Mouse (Mus musculus) gastrocnemius, adult 2 months (tissue): ENCODE data around the gene B4galt1. TPM values are rescaled to one million over a fixed set of nuclear protein-coding genes. Genes with fewer than 3 reads are reported as not detected.

Experiments used
- DNase-seq: peaks from one replicate; pipeline ENCODE4 v3.0.0; 2022
- H3K27ac ChIP-seq: fragments of 200-600 bp; 2 replicates; pipeline ENCODE4 v1.8.1; 2022; ENCODE audit warnings: mild to moderate bottlenecking
- H3K4me3 ChIP-seq: fragments of 200-600 bp; 2 replicates; pipeline ENCODE4 v1.8.1; 2022; ENCODE audit warnings: mild to moderate bottlenecking, moderate library complexity
- CTCF ChIP-seq: fragments of 200-600 bp; IDR thresholded peaks from 2 replicates; pipeline ENCODE4 v1.8.1; 2022; ENCODE audit warnings: antibody characterized with exemption, mild to moderate bottlenecking, moderate library complexity
- intact Hi-C: fragments of 180-260 bp; cut with DNase I; formaldehyde crosslinking; loops from one replicate; pipeline ENCODE4 v1.15.1; 2025
- total RNA-seq, 2 experiments: library from RNA; stranded (reverse); gene quantifications; 2 replicates each; pipeline ENCODE4 v1.2.3; 2021

The B4galt1 gene
- total RNA-seq, 2 experiments from 2014 or later = 30.5 to 42.2 TPM

DNA sequence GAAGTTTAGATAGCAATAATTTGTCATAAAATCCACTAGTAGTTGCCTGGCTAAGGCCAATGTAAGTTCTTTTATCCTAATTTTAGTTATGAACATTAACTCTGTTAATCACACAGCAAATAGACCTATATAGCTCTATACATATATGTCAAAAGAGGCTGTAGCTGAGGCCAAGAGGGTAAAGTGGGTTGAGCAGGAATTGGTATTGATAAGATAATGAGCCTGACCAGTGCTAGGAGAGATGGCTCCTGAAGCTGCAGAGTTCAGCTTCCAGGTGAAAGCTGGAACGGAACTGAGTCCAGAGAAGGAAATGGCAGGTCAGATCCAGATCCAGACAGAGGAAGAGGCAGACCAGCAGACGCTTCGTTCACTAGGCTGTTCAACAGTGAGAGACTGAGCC is 9.5 kb upstream of the B4galt1 start:
- no peak for TF ChIP-seq CTCF
- DNase-seq = no peak
- intact Hi-C loops = no loop called here

GRCm38 (mm10) chr4:40861131-40861530 is 7.3 kb upstream of the B4galt1 start:
- H3K27ac ChIP-seq = no peak overlapping the region
- no peak for TF ChIP-seq CTCF
- H3K4me3 ChIP-seq = no peak overlapping the region
- no peak for DNase-seq
- intact Hi-C loops = no loop called here

More for the DNA sequence above, 9.5 kb upstream of the B4galt1 start:
- Histone ChIP-seq H3K4me3 (no peak overlapping the region), H3K27ac (no peak overlapping the region)

- no peak for TF ChIP-seq CTCF
- Histone ChIP-seq H3K27ac (no peak overlapping the region), H3K4me3 (no peak overlapping the region)
- intact Hi-C loops = no loop called here
- no peak for DNase-seq
Measured at GRCm38 (mm10) chr4:40857824-40858346, 4.1 kb upstream of the B4galt1 start.

DNA sequence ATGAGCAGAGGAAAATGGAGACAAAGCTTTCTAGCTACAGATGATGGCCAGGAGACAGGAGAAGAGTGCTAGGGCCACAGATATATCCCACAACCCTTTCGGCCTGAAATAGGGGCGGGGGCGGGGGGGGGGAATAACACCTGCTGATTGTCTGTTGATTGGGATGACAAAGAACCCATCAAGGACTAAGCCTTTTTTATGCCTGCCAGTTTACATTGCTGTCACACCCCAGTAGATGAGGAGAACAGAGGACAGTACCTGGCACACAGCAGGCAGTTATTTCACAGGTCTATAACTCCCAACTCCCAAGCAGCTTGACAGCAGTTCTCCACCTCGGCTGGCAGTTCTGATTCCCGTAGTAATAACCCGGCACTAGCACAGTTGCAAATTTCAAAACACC is 2.8 kb upstream of the B4galt1 start:
- Histone ChIP-seq H3K4me3 (no peak overlapping the region), H3K27ac (no peak overlapping the region)
- no peak for DNase-seq
- intact Hi-C loops = no loop called here
- no peak for TF ChIP-seq CTCF

DNA sequence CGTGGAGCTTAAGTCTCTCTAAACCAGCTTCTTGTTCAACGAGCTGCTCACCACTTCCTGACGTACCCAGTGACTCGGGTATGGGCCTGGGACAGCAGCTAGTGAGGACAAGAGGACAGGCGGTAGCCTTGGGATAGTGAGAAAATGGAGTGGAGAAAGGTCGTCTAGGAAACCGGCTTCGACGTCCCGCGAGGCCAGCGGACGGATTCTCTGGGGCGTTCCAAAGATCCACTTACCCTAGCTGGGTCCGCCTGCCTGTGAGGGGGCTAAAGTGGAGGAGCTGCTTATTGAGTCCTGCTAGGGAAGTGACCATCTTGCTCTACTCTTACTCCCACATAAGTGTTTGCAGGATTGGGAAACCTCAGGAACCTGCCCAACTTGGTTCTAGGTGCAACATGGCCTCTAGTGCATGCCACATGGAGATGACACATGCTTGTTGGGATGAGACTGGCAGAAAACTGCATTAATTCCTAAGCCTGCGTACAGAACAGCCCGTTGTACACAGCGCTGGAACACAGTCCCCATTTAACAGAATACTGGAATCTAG is 655 bp upstream of the B4galt1 start:
- H3K27ac ChIP-seq = peak overlapping the region; percentile 99
- H3K4me3 ChIP-seq = peak overlapping the region; percentile 83
- no peak for DNase-seq
- no peak for TF ChIP-seq CTCF
- intact Hi-C loops = loop anchor here (1.0 to 5.0 kb wide), 4 partner anchors 18 to 93 kb away; partner anchors contain the start of genes Bag1 and Chmp5

DNA sequence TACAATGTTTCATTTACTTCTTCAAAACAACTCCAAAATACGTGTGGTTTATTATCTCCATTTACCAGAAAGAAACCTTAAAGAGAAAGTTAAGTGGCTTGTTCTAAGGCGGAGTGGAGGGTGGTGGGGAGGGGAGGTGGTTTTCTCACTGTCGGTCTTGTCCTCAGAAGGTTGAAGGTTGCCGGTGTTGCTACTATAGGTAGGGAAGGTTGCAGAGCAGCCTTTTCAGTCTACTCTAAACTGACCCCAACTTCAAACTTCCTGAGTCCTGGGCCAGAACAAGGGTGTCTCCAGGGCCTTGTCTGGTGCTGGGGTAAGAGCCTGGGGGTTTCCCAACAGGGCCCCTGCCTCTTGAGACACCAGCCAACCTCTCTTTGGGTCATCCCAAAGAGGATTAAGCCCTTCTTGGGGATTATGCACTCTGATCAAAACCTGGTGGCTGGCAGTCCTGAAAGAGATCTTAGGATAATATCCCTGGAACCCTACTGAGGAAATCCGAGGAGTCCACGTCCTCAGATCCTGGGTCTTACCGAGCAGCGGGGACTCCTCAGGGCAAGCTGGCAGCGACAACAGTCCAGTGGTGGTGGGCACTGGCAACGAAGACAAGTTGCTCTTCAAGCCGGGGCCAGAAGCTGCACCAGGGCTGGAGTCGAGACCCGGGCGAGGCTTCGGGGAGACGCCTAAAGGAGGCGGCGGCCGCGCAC is 792 bp downstream of the B4galt1 start:
- Histone ChIP-seq H3K4me3 (peak overlapping the region; percentile 83), H3K27ac (peak overlapping the region; percentile 99)
- no peak for DNase-seq
- no peak for TF ChIP-seq CTCF
- intact Hi-C loops = loop anchor here (5.0 kb wide), 1 partner anchor 94 kb away; the partner anchor contains the start of genes Bag1 and Chmp5

DNA sequence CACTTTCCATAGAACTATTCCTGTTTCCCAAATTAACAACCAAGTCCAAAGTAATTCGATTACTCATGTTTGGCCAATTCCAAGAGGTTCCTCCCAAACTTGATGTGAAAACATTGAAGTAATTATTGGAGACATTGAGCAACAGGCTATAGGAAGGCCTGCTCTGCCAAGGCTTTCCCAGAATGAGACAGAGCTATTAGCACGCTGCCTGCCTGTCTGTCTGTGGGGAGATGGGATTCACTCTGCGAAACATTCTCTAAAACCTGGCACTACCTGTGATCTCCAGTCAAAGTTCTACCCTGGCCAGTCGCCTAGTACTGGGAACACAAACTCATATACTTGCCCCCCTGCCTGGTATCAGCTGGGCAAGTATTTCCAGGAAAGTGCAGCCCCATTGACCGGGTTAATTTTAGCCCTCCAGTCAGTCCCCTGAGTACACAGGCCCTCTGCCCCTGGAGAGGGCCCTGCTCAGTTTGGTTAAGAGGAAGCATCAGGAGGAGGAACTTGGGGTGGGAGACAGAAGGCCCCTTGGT is 1.5 kb downstream of the B4galt1 start:
- H3K27ac ChIP-seq = peak overlapping the region; percentile 99
- TF ChIP-seq CTCF = no peak
- intact Hi-C loops = loop anchor here (5.0 kb wide), 1 partner anchor 95 kb away; the partner anchor contains the start of genes Bag1 and Chmp5
- peak overlapping the region; percentile 83 for H3K4me3 ChIP-seq
- DNase-seq = peak; percentile 83

- intact Hi-C loops = loop anchor here (5.0 kb wide), 1 partner anchor 95 kb away; the partner anchor contains the start of genes Bag1 and Chmp5
- DNase-seq = no peak
- no peak for TF ChIP-seq CTCF
Measured at GRCm38 (mm10) chr4:40851763-40852248, 2.0 kb downstream of the B4galt1 start.

DNA sequence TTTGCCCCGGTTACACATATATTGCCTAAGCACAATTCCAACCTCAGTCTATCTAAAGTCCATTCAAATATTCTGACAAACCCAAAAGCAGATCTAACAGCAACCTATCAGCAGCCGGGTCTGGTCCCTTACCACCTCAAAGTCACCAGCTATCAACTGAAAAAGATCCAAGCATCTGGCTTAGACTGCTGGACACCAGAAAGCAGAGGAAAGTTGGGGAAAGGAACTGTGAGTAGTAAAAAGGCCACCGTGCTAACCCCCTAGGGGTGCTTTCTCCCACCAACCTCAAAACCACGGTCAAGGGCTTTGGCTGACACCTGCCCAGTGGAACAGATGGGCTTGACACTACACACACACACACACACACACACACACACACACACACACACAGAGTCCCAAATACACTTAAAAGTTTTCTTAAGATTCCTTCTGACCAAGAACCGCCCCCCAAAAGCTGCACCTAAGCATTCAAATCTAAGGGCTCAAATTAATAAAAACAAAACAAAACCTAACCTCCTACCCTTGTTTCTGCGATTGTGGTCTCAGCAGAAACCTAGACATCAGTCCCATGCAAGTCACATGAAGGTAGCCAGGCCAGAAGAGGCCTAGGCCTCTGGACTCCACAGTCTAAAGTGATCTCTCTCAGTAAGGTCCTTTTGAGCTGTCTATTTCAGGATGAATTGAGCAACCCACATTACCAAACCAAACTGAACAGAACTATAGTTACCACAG is 2.6 kb downstream of the B4galt1 start:
- TF ChIP-seq CTCF = no peak
- peak overlapping the region; percentile 99 for H3K27ac ChIP-seq
- intact Hi-C loops = loop anchor here (5.0 kb wide), 1 partner anchor 96 kb away; the partner anchor contains the start of genes Bag1 and Chmp5
- no peak for DNase-seq
- peak overlapping the region; percentile 83 for H3K4me3 ChIP-seq

More at GRCm38 (mm10) chr4:40851763-40852248, 2.0 kb downstream of the B4galt1 start:
- Histone ChIP-seq H3K4me3 (peak overlapping the region; percentile 83), H3K27ac (peak overlapping the region; percentile 99)

- no peak for DNase-seq
- intact Hi-C loops = loop anchor here (5.0 kb wide), 1 partner anchor 97 kb away; the partner anchor contains the start of genes Bag1 and Chmp5
Measured at GRCm38 (mm10) chr4:40850582-40850981, 3.2 kb downstream of the B4galt1 start.

DNA sequence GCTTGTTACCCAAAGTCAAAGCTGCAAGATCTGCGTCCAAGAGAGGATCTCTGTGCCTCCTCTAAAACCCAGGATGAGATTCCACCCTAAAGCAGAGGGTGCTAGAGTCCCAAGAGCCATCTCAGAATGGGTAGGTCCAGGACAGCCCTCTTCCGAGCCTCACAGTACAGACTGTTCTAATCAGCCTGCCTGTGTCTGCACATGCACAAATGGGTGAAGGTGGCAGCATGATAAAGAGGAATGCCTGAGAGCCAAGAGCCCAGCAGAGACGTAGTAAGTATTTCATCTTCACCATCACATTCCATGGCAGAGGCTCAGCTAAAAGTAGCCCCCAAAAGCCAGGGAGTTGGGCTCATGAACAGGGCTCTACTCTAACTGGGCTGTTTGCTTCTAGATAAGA is 4.3 kb downstream of the B4galt1 start:
- Histone ChIP-seq H3K4me3 (peak overlapping the region; percentile 18; the same call in 1 of the 2 replicates), H3K27ac (peak overlapping the region; percentile 51)
- DNase-seq = no peak
- TF ChIP-seq CTCF = no peak
- intact Hi-C loops = no loop called here

More at GRCm38 (mm10) chr4:40850582-40850981, 3.2 kb downstream of the B4galt1 start:
- no peak for TF ChIP-seq CTCF
- H3K27ac ChIP-seq = peak overlapping the region; percentile 99
- H3K4me3 ChIP-seq = peak overlapping the region; percentile 83

DNA sequence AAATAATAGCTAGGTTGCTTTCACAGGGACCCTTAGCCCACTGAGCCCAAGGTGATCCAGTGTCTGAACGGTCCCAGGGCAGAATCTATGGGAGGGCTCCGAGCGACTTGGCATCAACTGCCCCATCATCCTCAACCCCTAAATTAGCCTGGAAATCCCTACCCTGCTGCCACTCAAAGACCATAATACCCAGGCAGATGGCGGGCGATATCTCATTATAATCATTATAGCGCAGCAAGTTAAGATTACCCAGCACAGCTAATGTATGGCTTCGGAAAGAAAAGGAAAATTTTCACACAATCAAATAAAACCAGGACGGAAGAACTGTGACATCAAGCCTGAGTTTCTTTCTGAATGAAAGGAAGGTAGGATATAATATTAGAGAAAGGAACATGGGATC is 5.6 kb downstream of the B4galt1 start:
- intact Hi-C loops = no loop called here
- Histone ChIP-seq H3K27ac (peak overlapping the region; percentile 90), H3K4me3 (no peak overlapping the region)
- no peak for TF ChIP-seq CTCF
- no peak for DNase-seq
